Comparison of ENCODE assay signal across 10 mouse cellular contexts in the genomic region with DNA sequence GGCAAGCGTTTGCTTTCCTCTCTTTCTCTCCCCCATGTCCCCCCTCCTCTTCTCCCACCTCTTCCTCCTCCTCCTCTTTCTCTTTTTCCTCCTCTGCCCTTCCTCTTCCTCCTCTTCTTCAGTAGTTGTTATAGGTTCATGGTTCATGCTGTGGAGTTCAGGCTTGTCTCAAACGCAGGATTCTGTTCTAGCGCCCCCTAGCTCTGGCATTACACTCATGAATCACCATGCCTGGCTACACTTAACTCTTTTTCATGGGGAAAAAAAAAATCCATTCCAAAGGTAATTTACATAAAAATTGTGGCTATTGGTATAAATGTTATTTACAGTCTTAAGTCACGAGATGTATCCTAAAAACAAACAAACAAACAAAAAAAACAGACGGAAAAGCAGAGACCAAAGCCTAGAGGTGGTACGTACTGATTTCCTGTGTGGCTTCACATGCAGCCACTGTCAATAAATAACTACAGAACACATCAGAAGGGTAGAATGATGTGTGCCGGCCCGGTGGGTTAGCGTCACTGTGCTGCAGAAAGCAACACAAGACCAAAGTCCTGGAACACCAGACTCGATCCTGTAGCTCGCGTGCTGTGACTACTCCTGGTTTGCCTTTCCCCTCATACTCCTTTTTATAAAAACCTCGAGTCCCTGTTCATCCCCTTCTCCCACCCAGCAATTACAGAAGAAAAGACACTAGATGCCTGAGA. TPM values are rescaled to one million over a fixed set of nuclear protein-coding genes. Genes with fewer than 3 reads are reported as not detected.
DNase-seq lines count a peak whose midpoint lies in the region; ATAC-seq and TF ChIP-seq lines count a peak whose summit lies in the region.
"Had no signal": no experiment of that assay in that cellular context is flagged by ENCODE, and none has a peak within 500 bp of the region (broad histone marks: within the 10 kb centered on the region; RNA-seq: fewer than 3 reads in every experiment).

No protein-coding gene starts in this region.

- TF ChIP-seq POLR2A in liver, adult 2 months (IDR thresholded peaks at IDR 0.05; ENCODE audit: extremely low read depth, insufficient read depth, low read length), result no peak

- H3K4me2 ChIP-seq in liver, embryonic 11.5 days, result no peak overlapping the region
- H3K4me2 ChIP-seq: heart, embryonic 13.5 days; stomach, embryonic 15.5 days had no signal

- H3K36me3 ChIP-seq in liver, adult 2 months (ENCODE audit: control insufficient read depth, insufficient read depth, low read length), result no peaks in the 10 kb centered on the region
- H3K36me3 ChIP-seq in liver, embryonic 11.5 days (ENCODE audit: control insufficient read depth, insufficient read depth, low read length), result no peaks in the 10 kb centered on the region
- H3K36me3 ChIP-seq: heart, embryonic 13.5 days; stomach, embryonic 15.5 days had no signal

- intact Hi-C loops in gastrocnemius, postnatal 14 days (cut with DNase I; ENCODE audit: low total_unique reads), result no loop called here

- H3K4me1 ChIP-seq in liver, adult 2 months (ENCODE audit: control insufficient read depth, insufficient read depth, low read length), result peaks cover 5% of the 10 kb centered on the region
- peaks cover 7% of the 10 kb centered on the region for H3K4me1 ChIP-seq in liver, embryonic 11.5 days (replicated peaks; ENCODE audit: control insufficient read depth, insufficient read depth, low read length)

- DNase-seq in embryo, embryonic 10 days (ENCODE audit: low spot score), result peak; percentile 80
- no peak for DNase-seq in embryo, embryonic 9.5 days (ENCODE audit: extremely low spot score)
- peak; percentile 59 for DNase-seq in liver, adult 2 months (ENCODE audit: extremely low read depth, low read depth, low spot score)
- no peak for DNase-seq in liver, embryonic 11.5 days (ENCODE audit: low spot score)
- DNase-seq in R1 (ENCODE audit: low read depth, low spot score), result peak; percentile 64
- peak; percentile 16 for DNase-seq in gastrocnemius, postnatal 14 days
- peak; percentile 75 for DNase-seq in lung, postnatal 14 days
- DNase-seq in neural tube, embryonic 10.5 days (ENCODE audit: extremely low spot score, low spot score), result no peak

- no peak overlapping the region for H3K9ac ChIP-seq in liver, adult 2 months (ENCODE audit: low read depth, low read length)
- no peak overlapping the region for H3K9ac ChIP-seq in liver, embryonic 11.5 days (ENCODE audit: low read depth, low read length)
- H3K9ac ChIP-seq: heart, embryonic 13.5 days; stomach, embryonic 15.5 days had no signal

- no peak for ATAC-seq in liver, embryonic 11.5 days (replicated peaks; ENCODE audit: low FRiP score)

- WGBS in liver, adult 2 months, result 39% methylated on average over 13 of the region's 13 CpGs
- WGBS in liver, embryonic 11.5 days, result 51% methylated on average over 13 of the region's 13 CpGs

- H3K4me3 ChIP-seq in liver, adult 2 months (ENCODE audit: insufficient read depth, low read depth, low read length), result no peak overlapping the region
- no peak overlapping the region for H3K4me3 ChIP-seq in liver, embryonic 11.5 days (ENCODE audit: low read depth, low read length)
- H3K4me3 ChIP-seq: heart, embryonic 13.5 days; stomach, embryonic 15.5 days had no signal

- no peaks in the 10 kb centered on the region for H3K9me3 ChIP-seq in liver, embryonic 11.5 days (ENCODE audit: control insufficient read depth, low read length)
- H3K9me3 ChIP-seq: heart, embryonic 13.5 days; stomach, embryonic 15.5 days had no signal

- H3K79me2 ChIP-seq in liver, adult 2 months (ENCODE audit: control insufficient read depth, insufficient read depth, low read length), result no peaks in the 10 kb centered on the region

- H3K27me3 ChIP-seq in liver, adult 2 months (ENCODE audit: control insufficient read depth, insufficient read depth, low read length), result no peaks in the 10 kb centered on the region
- no peaks in the 10 kb centered on the region for H3K27me3 ChIP-seq in liver, embryonic 11.5 days (replicated peaks; ENCODE audit: control insufficient read depth, insufficient read depth, low read length)
- H3K27me3 ChIP-seq: heart, embryonic 13.5 days; stomach, embryonic 15.5 days had no signal

- peak; percentile 65 for TF ChIP-seq CTCF in liver, adult 2 months (IDR thresholded peaks at IDR 0.05; ENCODE audit: low read depth, low read length)

- no peak overlapping the region for H3K27ac ChIP-seq in liver, adult 2 months (replicated peaks; ENCODE audit: insufficient read depth, low read depth, low read length)
- no peak overlapping the region for H3K27ac ChIP-seq in liver, embryonic 11.5 days (ENCODE audit: low read depth, low read length)
- H3K27ac ChIP-seq: heart, embryonic 13.5 days; stomach, embryonic 15.5 days had no signal

RNA-seq across cellular contexts. Expression of a gene that starts 3.4 kb away (rescaled TPM):
- 17.7 and 20.6 TPM in 2 replicates for total RNA-seq in liver, adult 2 months (2014; rRNA removed)
- 13.6 and 15.2 TPM in 2 replicates for polyA plus RNA-seq in liver, adult 2 months (2012; rRNA removed)
- 28.7 and 31.0 TPM in 2 replicates for polyA plus RNA-seq in liver, embryonic 11.5 days (2014; fragmentation: Nextera tagmentation; extraction: Ambion mirVana)
- 10 to 100 TPM; 11.5 to 14.2 TPM for total RNA-seq in gastrocnemius, postnatal 14 days (2021)

Comparison
In these comparisons a context has a peak if more than half of its experiments do, and no peak if none do; other contexts are left out.
1. DNase-seq: peak in embryo, embryonic 10 days (single experiment), liver, adult 2 months (single experiment), R1 (single experiment), gastrocnemius, postnatal 14 days (single experiment) and lung, postnatal 14 days (single experiment); none in embryo, embryonic 9.5 days (single experiment), liver, embryonic 11.5 days (single experiment) and neural tube, embryonic 10.5 days (single experiment).